8 mouse cellular contexts compared by ENCODE assay signal in genomic region chr12:33176555-33176900, GRCm38 (mm10). TPM values are rescaled to one million over a fixed set of nuclear protein-coding genes. Genes with fewer than 3 reads are reported as not detected.
DNase-seq lines count a peak whose midpoint lies in the region; ATAC-seq and TF ChIP-seq lines count a peak whose summit lies in the region.

No protein-coding gene starts in this region.

- peak overlapping the region; percentile 89 for H3K4me2 ChIP-seq in CH12.LX (ENCODE audit: insufficient read depth, low read depth, poor library complexity, severe bottlenecking)
- peak overlapping the region; percentile 70 for H3K4me2 ChIP-seq in heart, embryonic 13.5 days
- peak overlapping the region; percentile 71 for H3K4me2 ChIP-seq in liver, embryonic 11.5 days

- peak overlapping the region; percentile 73 for H3K27ac ChIP-seq in CH12.LX (ENCODE audit: insufficient read depth, low read depth)
- no peak overlapping the region for H3K27ac ChIP-seq in heart, embryonic 13.5 days (replicated peaks)
- H3K27ac ChIP-seq in liver, embryonic 11.5 days (ENCODE audit: low read depth, low read length) = no peak overlapping the region

- TF ChIP-seq CTCF in CH12.LX (conservative IDR thresholded peaks at IDR 0.05 in 1 of 2, IDR thresholded peaks at IDR 0.05 in 1 of 2; ENCODE audit: low read depth in 2 of 2, low read length in 2 of 2) = no peak

- in situ Hi-C loops in CH12.LX (cut with MboI; ENCODE audit: low pct_ligation_motif_present, low pct_unique_long_range_greater_than_20kb, low sequenced_read_pairs) = no loop called here

- TF ChIP-seq RAD21 in CH12.LX (IDR thresholded peaks at IDR 0.05; ENCODE audit: low read depth, low read length) = no peak

- DNase-seq in cerebellum, postnatal 10 days = peak; percentile 48 to 59
- DNase-seq in cerebellum, adult 11-12 months = no peak
- DNase-seq in CH12.LX (ENCODE audit: extremely low read depth) = no peak
- DNase-seq in liver, embryonic 11.5 days (ENCODE audit: low spot score) = no peak
- peak; percentile 44 for DNase-seq in right cerebral cortex, postnatal 14 days
- DNase-seq in spleen, adult 12 weeks (ENCODE audit: low spot score) = no peak
- no peak for DNase-seq in yolk sac, embryonic 10.5 days (ENCODE audit: low spot score)

- TF ChIP-seq EP300 in CH12.LX (IDR thresholded peaks at IDR 0.05; ENCODE audit: low read length) = no peak

- dilution Hi-C loops in CH12.LX (cut with MboI; ENCODE audit: extremely low pct_ligation_motif_present, extremely low pct_unique_long_range_greater_than_20kb, low sequenced_read_pairs) = no loop called here

- H3K27me3 ChIP-seq in CH12.LX (replicated peaks) = no peaks in the 10 kb centered on the region
- H3K27me3 ChIP-seq in heart, embryonic 13.5 days (replicated peaks) = no peaks in the 10 kb centered on the region
- H3K27me3 ChIP-seq in liver, embryonic 11.5 days (replicated peaks; ENCODE audit: control insufficient read depth, insufficient read depth, low read length) = no peaks in the 10 kb centered on the region

- H3K9ac ChIP-seq in CH12.LX (ENCODE audit: insufficient read depth, low read depth) = peak overlapping the region; percentile 39
- H3K9ac ChIP-seq in heart, embryonic 13.5 days = peak overlapping the region; percentile 70
- H3K9ac ChIP-seq in liver, embryonic 11.5 days (ENCODE audit: low read depth, low read length) = no peak overlapping the region

- H3K4me1 ChIP-seq in CH12.LX (ENCODE audit: control insufficient read depth in 1 of 2, insufficient read depth in 2 of 2) = peaks cover 43 to 87% of the 10 kb centered on the region in 2 experiments
- peaks cover 29% of the 10 kb centered on the region for H3K4me1 ChIP-seq in heart, embryonic 13.5 days
- peaks cover 7% of the 10 kb centered on the region for H3K4me1 ChIP-seq in liver, embryonic 11.5 days (replicated peaks; ENCODE audit: control insufficient read depth, insufficient read depth, low read length)

- no peak for ATAC-seq in heart, embryonic 13.5 days (ENCODE audit: extremely low read depth, insufficient number of reproducible peaks, low FRiP score, low TSS enrichment)
- ATAC-seq in liver, embryonic 11.5 days (replicated peaks; ENCODE audit: low FRiP score) = no peak

- peaks cover 4 to 42% of the 10 kb centered on the region in 2 experiments for H3K36me3 ChIP-seq in CH12.LX (replicated peaks in 1 of 2; ENCODE audit: control insufficient read depth in 1 of 2, insufficient read depth in 1 of 2, low read length in 1 of 2)
- H3K36me3 ChIP-seq in heart, embryonic 13.5 days = no peaks in the 10 kb centered on the region
- H3K36me3 ChIP-seq in liver, embryonic 11.5 days (ENCODE audit: control insufficient read depth, insufficient read depth, low read length) = no peaks in the 10 kb centered on the region

- peak overlapping the region; percentile 11 to 32 (median 26) for H3K4me3 ChIP-seq in CH12.LX (replicated peaks in 1 of 3; ENCODE audit: low read depth in 2 of 3, low read length in 2 of 3, poor library complexity in 1 of 3)
- H3K4me3 ChIP-seq in heart, embryonic 13.5 days = peak overlapping the region; percentile 40
- H3K4me3 ChIP-seq in liver, embryonic 11.5 days (ENCODE audit: low read depth, low read length) = no peak overlapping the region

- no peaks in the 10 kb centered on the region for H3K9me3 ChIP-seq in CH12.LX (replicated peaks; ENCODE audit: low read length)
- H3K9me3 ChIP-seq in heart, embryonic 13.5 days = no peaks in the 10 kb centered on the region
- no peaks in the 10 kb centered on the region for H3K9me3 ChIP-seq in liver, embryonic 11.5 days (ENCODE audit: control insufficient read depth, low read length)

- TF ChIP-seq POLR2A in CH12.LX (IDR thresholded peaks at IDR 0.05; ENCODE audit: low read depth, low read length) = no peak

- WGBS in heart, embryonic 13.5 days = 37% methylated on average over 5 of the region's 5 CpGs
- 34% methylated on average over 5 of the region's 5 CpGs for WGBS in liver, embryonic 11.5 days

- peaks cover 54% of the 10 kb centered on the region for H3K79me2 ChIP-seq in CH12.LX (replicated peaks; ENCODE audit: control insufficient read depth, extremely low read depth, insufficient read depth, poor library complexity, severe bottlenecking)

TF ChIP-seq in CH12.LX, 34 proteins besides CTCF, POLR2A, EP300 and RAD21:
- TF ChIP-seq USF2 (conservative IDR thresholded peaks at IDR 0.05; ENCODE audit: low read depth, low read length) (no peak), CHD1 (IDR thresholded peaks at IDR 0.05; ENCODE audit: low read depth, low read length) (0 out of 2 replicates have a peak, but pooled peaks have one; percentile 9)

RNA-seq across cellular contexts. Expression of gene Atxn7l1, which starts 29.0 kb away (rescaled TPM):
- total RNA-seq in CH12.LX (2012; rRNA removed) (8.6 and 9.7 TPM in 2 replicates), CH12.LX (2014; rRNA removed) (8.2 and 9.0 TPM in 2 replicates)
- polyA plus RNA-seq in CH12.LX (2012; ENCODE audit: insufficient read length, low read depth) = 51.3 and 55.7 TPM in 2 replicates
- polyA plus RNA-seq in heart, embryonic 13.5 days (2015; fragmentation: Nextera tagmentation; extraction: Ambion mirVana) = 7.7 and 7.9 TPM in 2 replicates
- polyA plus RNA-seq in liver, embryonic 11.5 days (2014; fragmentation: Nextera tagmentation; extraction: Ambion mirVana) = 28.5 and 28.9 TPM in 2 replicates

Comparison
In these comparisons a context has a peak if more than half of its experiments do, and no peak if none do; other contexts are left out.
1. DNase-seq: peak in cerebellum, postnatal 10 days (2 of 2) and right cerebral cortex, postnatal 14 days (single experiment); none in cerebellum, adult 11-12 months (single experiment), CH12.LX (single experiment), liver, embryonic 11.5 days (single experiment), spleen, adult 12 weeks (single experiment) and yolk sac, embryonic 10.5 days (single experiment).
2. Peak in every context shown above with its lines, with median percentiles within 50 percentile points of each other: H3K4me2 ChIP-seq.